Mouse (Mus musculus) hindbrain, embryonic 15.5 days (tissue): ENCODE results near the gene Ppp6r2. TPM values are rescaled to one million over a fixed set of nuclear protein-coding genes. Genes with fewer than 3 reads are reported as not detected.
A peak's percentile ranks its signal among the peaks of the same experiment; 100 is the strongest.

Source experiments
- ATAC-seq: fragments of 200-750 bp; cut with Nextera tagmentation; 2 replicates; pipeline ENCODE4 v1.8.0; 2017; ENCODE audit warnings: low read depth, moderate number of reproducible peaks, moderate TSS enrichment; ENCODE audit not compliant: low FRiP score
- H3K27ac ChIP-seq: fragments of 300-500 bp; sonication (generic); replicated peaks from 2 replicates; pipeline ENCODE4 v1.5.1; 2015; ENCODE audit warnings: mild to moderate bottlenecking, inconsistent platforms
- H3K27me3 ChIP-seq: fragments of 300-500 bp; sonication (generic); 2 replicates; pipeline ENCODE4 v1.6.1; 2015; ENCODE audit warnings: control low read depth, inconsistent platforms
- H3K36me3 ChIP-seq: fragments of 300-500 bp; sonication (generic); 2 replicates; pipeline ENCODE4 v1.6.1; 2015; ENCODE audit warnings: control low read depth, inconsistent platforms
- H3K4me1 ChIP-seq: fragments of 300-500 bp; sonication (generic); replicated peaks from 2 replicates; pipeline ENCODE4 v1.6.1; 2015; ENCODE audit warnings: control low read depth, inconsistent platforms
- H3K4me2 ChIP-seq: fragments of 300-500 bp; sonication (generic); 2 replicates; pipeline ENCODE4 v1.6.1; 2015; ENCODE audit warnings: moderate library complexity, mild to moderate bottlenecking, inconsistent platforms
- H3K4me3 ChIP-seq: fragments of 300-500 bp; sonication (generic); 2 replicates; pipeline ENCODE4 v1.5.1; 2015; ENCODE audit warnings: mild to moderate bottlenecking, inconsistent platforms
- H3K9ac ChIP-seq: fragments of 300-500 bp; sonication (generic); 2 replicates; pipeline ENCODE4 v1.6.1; 2015; ENCODE audit warnings: inconsistent platforms
- H3K9me3 ChIP-seq: fragments of 300-500 bp; sonication (generic); 2 replicates; pipeline ENCODE4 v1.6.1; 2016; ENCODE audit warnings: control low read depth, inconsistent platforms
- WGBS: fragments of 180-500 bp; shearing (Covaris S2); methylation state at CpG from one replicate; pipeline ENCODE4 v1.1.7; 2015; 5-methylcytosine and 5-hydroxymethylcytosine counted together
- polyA plus RNA-seq: library from polyadenylated mRNA; unstranded; fragments of >200 nt; fragmentation: Nextera tagmentation; extraction: Ambion mirVana; gene quantifications from 2 replicates; pipeline ENCODE4 v1.2.1, GENCODE M21; 2015

The Ppp6r2 gene
- polyA plus RNA-seq, 1 experiment from 2014 or later = 71.3 TPM

- no peak overlapping the region for H3K27ac ChIP-seq
- ATAC-seq = no peak
- H3K4me3 ChIP-seq = no peak overlapping the region
- no peak overlapping the region for H3K9ac ChIP-seq
- 90% methylated on average over 2 of the region's 2 CpGs for WGBS
- no peaks in the 10 kb centered on the region for H3K4me1 ChIP-seq
- H3K4me2 ChIP-seq = no peak overlapping the region
- no peaks in the 10 kb centered on the region for H3K9me3 ChIP-seq
- no peaks in the 10 kb centered on the region for H3K27me3 ChIP-seq
- H3K36me3 ChIP-seq = peaks cover 78% of the 10 kb centered on the region
Measured at GRCm38 (mm10) chr15:89297695-89298094, 86.3 kb downstream of the Ppp6r2 start.

- H3K27ac ChIP-seq = no peak overlapping the region
- H3K27me3 ChIP-seq = no peaks in the 10 kb centered on the region
Measured at GRCm38 (mm10) chr15:89300180-89300579, 88.8 kb downstream of the Ppp6r2 start.

DNA sequence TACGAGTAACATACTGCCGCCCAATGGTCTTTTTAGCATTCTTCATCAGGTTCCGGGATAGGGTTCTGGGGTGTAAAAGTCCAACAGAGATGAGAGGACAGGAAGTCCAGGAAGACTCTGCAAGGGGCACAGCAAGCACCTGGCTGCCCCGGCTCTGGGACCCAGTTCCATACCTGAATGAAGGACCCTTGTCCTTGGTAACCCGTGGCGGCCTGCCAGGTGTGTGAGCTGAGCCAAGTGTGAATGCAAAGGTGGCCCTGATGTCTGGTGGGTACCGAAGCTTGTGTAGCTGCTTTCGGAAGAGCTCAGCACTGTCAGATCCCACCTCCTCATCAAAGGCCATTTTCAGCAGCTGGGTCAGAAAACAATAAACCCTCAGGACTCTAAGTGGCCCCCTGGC, 89.2 kb downstream of the Ppp6r2 start:
- 94% methylated on average over 8 of the region's 8 CpGs for WGBS
- ATAC-seq = no peak
- no peak overlapping the region for H3K4me2 ChIP-seq
- H3K9me3 ChIP-seq = no peaks in the 10 kb centered on the region
- H3K27me3 ChIP-seq = no peaks in the 10 kb centered on the region
- peaks cover 77% of the 10 kb centered on the region for H3K36me3 ChIP-seq
- H3K9ac ChIP-seq = no peak overlapping the region
- no peaks in the 10 kb centered on the region for H3K4me1 ChIP-seq
- H3K27ac ChIP-seq = no peak overlapping the region
- no peak overlapping the region for H3K4me3 ChIP-seq

More at GRCm38 (mm10) chr15:89300180-89300579, 88.8 kb downstream of the Ppp6r2 start:
- WGBS = 90% methylated on average over 13 of the region's 13 CpGs
- Histone ChIP-seq H3K36me3 (peaks cover 77% of the 10 kb centered on the region), H3K9me3 (no peaks in the 10 kb centered on the region), H3K4me3 (no peak overlapping the region), H3K4me1 (no peaks in the 10 kb centered on the region), H3K9ac (no peak overlapping the region), H3K4me2 (no peak overlapping the region)
- ATAC-seq = no peak

- Histone ChIP-seq H3K4me2 (no peak overlapping the region), H3K4me3 (no peak overlapping the region), H3K9ac (no peak overlapping the region), H3K27me3 (no peaks in the 10 kb centered on the region), H3K36me3 (peaks cover 59% of the 10 kb centered on the region), H3K27ac (no peak overlapping the region), H3K4me1 (peaks cover 12% of the 10 kb centered on the region), H3K9me3 (no peaks in the 10 kb centered on the region)
- WGBS = 67% methylated on average over 1 of the region's 1 CpGs
- no peak for ATAC-seq
Measured at GRCm38 (mm10) chr15:89305966-89306365, 94.6 kb downstream of the Ppp6r2 start.

DNA sequence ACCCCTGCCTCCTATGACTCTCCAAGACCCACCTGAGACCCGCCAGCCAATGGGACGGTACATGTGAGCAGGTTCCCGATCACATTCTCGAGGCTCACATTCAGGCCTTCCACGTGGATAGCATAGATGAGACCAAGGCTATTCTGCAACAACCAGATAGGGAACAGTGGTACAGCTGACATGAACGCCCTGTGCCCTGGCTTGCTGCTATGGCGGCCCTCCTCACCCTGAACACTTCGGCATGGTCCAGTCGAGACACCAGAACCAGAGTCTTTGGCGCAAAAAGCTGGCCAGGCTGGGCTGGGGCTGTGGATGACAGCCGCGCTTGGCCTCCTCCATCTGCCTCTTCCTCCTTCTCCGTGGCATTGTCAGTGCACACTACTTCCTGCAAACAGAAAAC, 96.1 kb downstream of the Ppp6r2 start:
- no peak overlapping the region for H3K9ac ChIP-seq
- no peak overlapping the region for H3K4me2 ChIP-seq
- WGBS = 95% methylated on average over 13 of the region's 13 CpGs
- ATAC-seq = no peak
- peaks cover 44% of the 10 kb centered on the region for H3K36me3 ChIP-seq
- no peak overlapping the region for H3K4me3 ChIP-seq
- peaks cover 26% of the 10 kb centered on the region for H3K4me1 ChIP-seq
- no peaks in the 10 kb centered on the region for H3K9me3 ChIP-seq
- no peak overlapping the region for H3K27ac ChIP-seq
- no peaks in the 10 kb centered on the region for H3K27me3 ChIP-seq

DNA sequence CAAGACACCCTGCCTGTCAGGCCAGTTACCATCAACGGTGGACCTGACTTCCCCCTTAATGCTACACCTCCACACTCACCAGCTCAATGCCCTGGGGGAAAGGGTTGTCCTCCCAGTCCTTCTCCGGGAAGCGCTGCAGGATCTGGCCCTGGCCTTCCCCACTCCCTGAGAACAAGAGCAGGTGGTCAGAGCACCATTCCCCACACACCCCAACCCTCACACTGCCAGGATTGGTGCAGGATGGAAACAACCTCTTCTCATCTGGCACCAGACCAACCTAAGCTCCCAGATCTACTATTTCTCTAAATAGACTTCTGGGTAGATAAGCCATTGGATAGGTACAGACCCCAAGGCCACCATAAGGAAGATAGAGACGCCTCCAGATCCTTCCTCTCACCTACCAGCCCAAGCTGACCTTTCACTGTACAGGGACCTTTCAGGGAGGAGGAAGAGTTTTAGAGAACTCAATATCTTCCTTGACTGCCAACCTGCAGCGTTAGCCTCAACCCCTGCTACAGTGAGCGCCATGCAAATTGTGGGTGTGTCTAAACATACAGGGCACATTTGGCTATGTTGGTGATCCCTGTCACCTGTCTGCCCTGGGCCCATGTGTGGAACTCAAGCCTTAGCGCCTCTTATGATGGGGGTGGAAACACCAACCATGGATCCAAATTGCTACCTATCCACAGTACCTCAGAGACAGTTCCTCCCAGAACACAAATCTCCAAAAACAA, 97.2 kb downstream of the Ppp6r2 start:
- Histone ChIP-seq H3K9me3 (no peaks in the 10 kb centered on the region), H3K4me3 (no peak overlapping the region), H3K4me1 (peaks cover 37% of the 10 kb centered on the region), H3K9ac (no peak overlapping the region), H3K4me2 (no peak overlapping the region), H3K36me3 (peaks cover 33% of the 10 kb centered on the region), H3K27me3 (no peaks in the 10 kb centered on the region), H3K27ac (no peak overlapping the region)
- no peak for ATAC-seq
- WGBS = 89% methylated on average over 7 of the region's 7 CpGs

DNA sequence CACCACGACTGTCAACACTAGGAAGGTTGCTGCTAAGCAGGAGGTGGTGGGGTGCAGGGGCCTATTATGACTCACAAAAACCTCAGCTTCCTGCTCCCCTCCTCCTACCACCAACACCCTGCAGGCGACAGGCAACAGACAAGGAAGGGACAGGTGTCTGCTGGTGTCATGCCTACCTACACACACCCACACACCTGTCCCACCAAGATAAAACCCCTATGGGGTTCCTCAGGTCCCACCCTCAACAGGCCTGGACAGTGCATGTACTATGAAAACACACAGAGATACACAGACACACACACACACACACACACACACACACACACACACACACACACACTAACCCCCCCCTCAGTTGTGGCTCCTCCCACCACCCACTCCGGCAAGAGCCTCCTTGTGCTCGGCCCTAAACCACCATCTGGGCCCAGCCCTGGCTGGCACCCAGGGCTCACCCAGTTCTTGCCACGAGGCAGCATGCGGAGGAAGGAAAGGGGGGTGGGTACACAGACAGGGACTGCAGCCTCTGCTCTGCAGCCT, 98.7 kb downstream of the Ppp6r2 start:
- Histone ChIP-seq H3K36me3 (peaks cover 20% of the 10 kb centered on the region), H3K4me3 (no peak overlapping the region), H3K4me2 (no peak overlapping the region), H3K27me3 (no peaks in the 10 kb centered on the region), H3K27ac (no peak overlapping the region), H3K4me1 (peaks cover 48% of the 10 kb centered on the region), H3K9ac (no peak overlapping the region), H3K9me3 (no peaks in the 10 kb centered on the region)
- no peak for ATAC-seq
- WGBS = 66% methylated on average over 6 of the region's 6 CpGs

GRCm38 (mm10) chr15:89313359-89313758, 102.0 kb downstream of the Ppp6r2 start:
- Histone ChIP-seq H3K27me3 (no peaks in the 10 kb centered on the region), H3K27ac (no peak overlapping the region), H3K9ac (no peak overlapping the region), H3K4me1 (peaks cover 52% of the 10 kb centered on the region), H3K4me3 (peak overlapping the region; percentile 99; the same call in 1 of the 2 replicates), H3K36me3 (no peaks in the 10 kb centered on the region), H3K4me2 (peak overlapping the region; percentile 94), H3K9me3 (no peaks in the 10 kb centered on the region)
- 86% methylated on average over 4 of the region's 4 CpGs for WGBS
- no peak for ATAC-seq

DNA sequence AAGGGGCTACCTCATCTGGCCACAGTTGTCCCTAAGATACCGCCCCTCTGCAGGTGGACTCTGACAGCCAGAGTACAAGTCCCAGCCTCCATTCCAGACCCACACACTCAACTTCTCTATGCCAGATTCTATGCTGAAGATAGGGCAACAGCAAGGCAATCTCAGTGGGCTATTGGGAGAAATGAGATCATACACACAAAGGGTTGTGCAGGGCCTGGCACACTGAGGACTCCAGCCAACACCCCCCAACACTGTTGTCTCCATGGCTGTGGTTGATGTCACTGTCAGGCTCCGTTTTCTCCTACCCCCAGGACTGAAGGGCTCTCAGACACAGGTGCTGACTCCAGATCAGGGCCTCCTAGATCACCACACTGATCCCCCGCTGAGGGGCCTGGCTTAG, 102.8 kb downstream of the Ppp6r2 start:
- H3K27me3 ChIP-seq = no peaks in the 10 kb centered on the region
- ATAC-seq = no peak
- H3K9me3 ChIP-seq = no peaks in the 10 kb centered on the region
- H3K27ac ChIP-seq = no peak overlapping the region; the same call in 1 of the 2 replicates
- peak overlapping the region; percentile 96 for H3K9ac ChIP-seq
- H3K4me2 ChIP-seq = peak overlapping the region; percentile 94
- H3K4me3 ChIP-seq = peak overlapping the region; percentile 99
- H3K36me3 ChIP-seq = no peaks in the 10 kb centered on the region
- WGBS = 30% methylated on average over 3 of the region's 3 CpGs
- H3K4me1 ChIP-seq = peaks cover 52% of the 10 kb centered on the region

GRCm38 (mm10) chr15:89314511-89315189, 103.3 kb downstream of the Ppp6r2 start:
- H3K9me3 ChIP-seq = no peaks in the 10 kb centered on the region

DNA sequence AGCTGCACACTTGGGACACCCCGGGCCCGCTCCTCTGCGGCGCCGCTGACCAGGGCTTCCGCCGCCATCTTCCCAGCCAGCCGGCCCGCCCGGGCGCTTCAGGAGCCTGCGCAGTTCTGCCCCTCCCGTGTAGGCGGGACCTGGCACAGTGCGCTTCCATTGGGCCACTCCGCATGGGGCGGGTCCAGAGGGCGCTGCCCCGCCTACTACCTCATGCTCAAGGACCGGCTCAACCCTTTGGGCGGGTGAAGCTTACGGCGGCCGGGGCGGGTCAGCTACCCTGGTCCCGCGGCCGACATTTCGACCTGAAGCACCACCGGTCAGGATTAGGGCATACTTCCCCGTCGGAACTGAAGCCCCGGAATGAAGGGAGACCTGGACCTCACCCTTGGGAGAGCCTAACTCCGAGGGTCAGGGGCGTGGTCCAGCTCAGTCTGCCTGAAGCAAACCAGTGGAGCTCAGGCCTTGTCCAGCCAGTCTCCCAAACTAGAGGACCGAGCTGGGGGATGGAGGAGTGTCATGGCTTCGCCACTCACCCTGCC, 103.9 kb downstream of the Ppp6r2 start, which contains the start of gene Sbf1:
Gene Sbf1 (minus strand): TSS at position 122 of the 542 bp plus-strand sequence.
- H3K27ac ChIP-seq = peak within 1 kb of the TSS; percentile 78
- no peaks in the 10 kb centered on the region for H3K27me3 ChIP-seq
- H3K4me1 ChIP-seq = peaks cover 47% of the 10 kb centered on the region
- H3K4me3 ChIP-seq = peak within 1 kb of the TSS; percentile 99
- ATAC-seq = peak; percentile 99
- no peaks in the 10 kb centered on the region for H3K36me3 ChIP-seq
- H3K9ac ChIP-seq = peak within 1 kb of the TSS; percentile 96
- WGBS = under 1% methylated on average over 36 of the region's 37 CpGs
- peak within 1 kb of the TSS; percentile 94 for H3K4me2 ChIP-seq
- no peaks in the 10 kb centered on the region for H3K9me3 ChIP-seq

More at GRCm38 (mm10) chr15:89314511-89315189, 103.3 kb downstream of the Ppp6r2 start:
- Histone ChIP-seq H3K27me3 (no peaks in the 10 kb centered on the region), H3K9ac (peak overlapping the region; percentile 96), H3K27ac (peak overlapping the region; percentile 78), H3K4me3 (peak overlapping the region; percentile 99), H3K4me1 (peaks cover 52% of the 10 kb centered on the region), H3K36me3 (no peaks in the 10 kb centered on the region), H3K4me2 (peak overlapping the region; percentile 94)
- under 1% methylated on average over 58 of the region's 58 CpGs for WGBS
- ATAC-seq = peak; percentile 16; the same call in 1 of the 2 replicates

DNA sequence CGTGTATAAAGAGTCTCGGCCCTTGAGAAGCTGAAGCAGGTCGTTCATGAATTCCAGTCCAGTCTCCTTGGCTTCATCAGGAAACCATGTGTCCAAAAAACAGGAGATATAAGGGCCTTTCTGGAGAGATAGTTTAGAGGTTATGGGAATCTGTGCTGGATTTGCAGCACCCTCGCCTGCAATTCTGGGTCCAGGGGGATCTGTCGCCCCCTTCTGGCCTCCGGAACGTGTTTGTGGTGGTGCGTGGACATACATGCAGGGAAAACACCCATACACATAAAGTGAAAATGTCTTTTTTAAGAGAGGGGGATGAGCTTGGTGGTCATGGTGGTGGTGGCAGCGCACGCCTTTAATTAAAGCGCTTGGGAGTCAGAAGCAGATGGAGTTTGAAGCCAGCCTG, 104.8 kb downstream of the Ppp6r2 start:
- WGBS = 65% methylated on average over 11 of the region's 11 CpGs
- Histone ChIP-seq H3K9me3 (no peaks in the 10 kb centered on the region), H3K4me1 (peaks cover 38% of the 10 kb centered on the region), H3K36me3 (no peaks in the 10 kb centered on the region), H3K9ac (no peak overlapping the region), H3K27me3 (no peaks in the 10 kb centered on the region), H3K4me2 (peak overlapping the region; percentile 94; the same call in 1 of the 2 replicates), H3K27ac (no peak overlapping the region), H3K4me3 (no peak overlapping the region)
- no peak for ATAC-seq
